Mouse (Mus musculus): ENCODE results near the gene Per1. TPM values are rescaled to one million over a fixed set of nuclear protein-coding genes. Genes with fewer than 3 reads are reported as not detected.
A peak's percentile ranks its signal among the peaks of the same experiment; 100 is the strongest.

Per1 gene
- polyA plus RNA-seq, 1 experiment: 57.6 TPM

GRCm38 (mm10) chr11:69058265-69058664, 36.8 kb upstream of the Per1 start:
- peak overlapping the region; percentile 73 for H3K4me3 ChIP-seq (ENCODE audit: insufficient read depth, low read length)
- H3K4me1 ChIP-seq (ENCODE audit: control insufficient read depth, insufficient read depth, low read length): no peaks in the 10 kb centered on the region
- TF ChIP-seq POLR2A (IDR thresholded peaks at IDR 0.05; ENCODE audit: extremely low read depth, insufficient read depth, low read length) (no peak), CTCF (IDR thresholded peaks at IDR 0.05; ENCODE audit: extremely low read depth, insufficient read depth, low read length) (no peak)
- 0 out of 2 replicates have a peak overlapping the region, but pooled peaks have one; percentile 44 for H3K27ac ChIP-seq (ENCODE audit: insufficient read depth, low read length)

GRCm38 (mm10) chr11:69058729-69059356, 36.2 kb upstream of the Per1 start:
- H3K4me1 ChIP-seq (ENCODE audit: control insufficient read depth, insufficient read depth, low read length): no peaks in the 10 kb centered on the region
- no peak for TF ChIP-seq POLR2A (IDR thresholded peaks at IDR 0.05; ENCODE audit: extremely low read depth, insufficient read depth, low read length)
- no peak for TF ChIP-seq CTCF (IDR thresholded peaks at IDR 0.05; ENCODE audit: extremely low read depth, insufficient read depth, low read length)
- peak overlapping the region; percentile 73 for H3K4me3 ChIP-seq (ENCODE audit: insufficient read depth, low read length)
- peak overlapping the region; percentile 44 for H3K27ac ChIP-seq (ENCODE audit: insufficient read depth, low read length)

GRCm38 (mm10) chr11:69059357-69059974, 35.6 kb upstream of the Per1 start, which contains the start of gene Borcs6:
Gene Borcs6, plus strand, starts transcription at chr11:69059717.
- peak within 1 kb of the TSS; percentile 73 for H3K4me3 ChIP-seq (ENCODE audit: insufficient read depth, low read length)
- peak within 1 kb of the TSS; percentile 94 for H3K27ac ChIP-seq (ENCODE audit: insufficient read depth, low read length)
- no peaks in the 10 kb centered on the region for H3K4me1 ChIP-seq (ENCODE audit: control insufficient read depth, insufficient read depth, low read length)
- TF ChIP-seq CTCF (IDR thresholded peaks at IDR 0.05; ENCODE audit: extremely low read depth, insufficient read depth, low read length): no peak
- peak; percentile 76 for TF ChIP-seq POLR2A (IDR thresholded peaks at IDR 0.05; ENCODE audit: extremely low read depth, insufficient read depth, low read length)

- Histone ChIP-seq H3K4me3 (ENCODE audit: insufficient read depth, low read length) (peak overlapping the region; percentile 73), H3K4me1 (ENCODE audit: control insufficient read depth, insufficient read depth, low read length) (no peaks in the 10 kb centered on the region), H3K27ac (ENCODE audit: insufficient read depth, low read length) (peak overlapping the region; percentile 94)
- no peak for TF ChIP-seq POLR2A (IDR thresholded peaks at IDR 0.05; ENCODE audit: extremely low read depth, insufficient read depth, low read length)
- TF ChIP-seq CTCF (IDR thresholded peaks at IDR 0.05; ENCODE audit: extremely low read depth, insufficient read depth, low read length): no peak
These were observed 35.0 kb upstream of the Per1 start for GRCm38 (mm10) chr11:69059975-69060411.

GRCm38 (mm10) chr11:69060448-69061254, 34.4 kb upstream of the Per1 start:
- TF ChIP-seq CTCF (IDR thresholded peaks at IDR 0.05; ENCODE audit: extremely low read depth, insufficient read depth, low read length): no peak
- TF ChIP-seq POLR2A (IDR thresholded peaks at IDR 0.05; ENCODE audit: extremely low read depth, insufficient read depth, low read length): no peak
- Histone ChIP-seq H3K27ac (ENCODE audit: insufficient read depth, low read length) (peak overlapping the region; percentile 94), H3K4me1 (ENCODE audit: control insufficient read depth, insufficient read depth, low read length) (no peaks in the 10 kb centered on the region), H3K4me3 (ENCODE audit: insufficient read depth, low read length) (peak overlapping the region; percentile 73)

- TF ChIP-seq POLR2A (IDR thresholded peaks at IDR 0.05; ENCODE audit: extremely low read depth, insufficient read depth, low read length): no peak
- no peak for TF ChIP-seq CTCF (IDR thresholded peaks at IDR 0.05; ENCODE audit: extremely low read depth, insufficient read depth, low read length)
- Histone ChIP-seq H3K4me1 (ENCODE audit: control insufficient read depth, insufficient read depth, low read length) (no peaks in the 10 kb centered on the region), H3K4me3 (ENCODE audit: insufficient read depth, low read length) (peak overlapping the region; percentile 73), H3K27ac (ENCODE audit: insufficient read depth, low read length) (no peak overlapping the region)
These were observed 33.6 kb upstream of the Per1 start for GRCm38 (mm10) chr11:69061255-69061912.

- Histone ChIP-seq H3K27ac (ENCODE audit: insufficient read depth, low read length) (no peak overlapping the region), H3K4me1 (ENCODE audit: control insufficient read depth, insufficient read depth, low read length) (no peaks in the 10 kb centered on the region), H3K4me3 (ENCODE audit: insufficient read depth, low read length) (peak overlapping the region; percentile 76)
- TF ChIP-seq CTCF (IDR thresholded peaks at IDR 0.05; ENCODE audit: extremely low read depth, insufficient read depth, low read length) (no peak), POLR2A (IDR thresholded peaks at IDR 0.05; ENCODE audit: extremely low read depth, insufficient read depth, low read length) (0 out of 2 replicates have a peak, but pooled peaks have one; percentile 25)
These were observed 32.7 kb upstream of the Per1 start for GRCm38 (mm10) chr11:69062194-69062760.

GRCm38 (mm10) chr11:69062761-69063224, 32.2 kb upstream of the Per1 start:
- TF ChIP-seq POLR2A (IDR thresholded peaks at IDR 0.05; ENCODE audit: extremely low read depth, insufficient read depth, low read length) (no peak), CTCF (IDR thresholded peaks at IDR 0.05; ENCODE audit: extremely low read depth, insufficient read depth, low read length) (no peak)
- Histone ChIP-seq H3K4me3 (ENCODE audit: insufficient read depth, low read length) (peak overlapping the region; percentile 76), H3K4me1 (ENCODE audit: control insufficient read depth, insufficient read depth, low read length) (no peaks in the 10 kb centered on the region), H3K27ac (ENCODE audit: insufficient read depth, low read length) (no peak overlapping the region)
